Mouse (Mus musculus) E14TG2a.4 (cell line): Measurements from ENCODE around the gene Dnajc9.

Experiments
- H3K27me3 ChIP-seq: 2 replicates; pipeline ENCODE4 v1.6.1; 2014; ENCODE audit warnings: low read length, control low read depth; ENCODE audit not compliant: insufficient read depth
- H3K36me3 ChIP-seq: 2 replicates; pipeline ENCODE4 v1.6.1; 2014; ENCODE audit warnings: low read length, control low read depth; ENCODE audit not compliant: insufficient read depth
- H3K4me1 ChIP-seq: replicated peaks from 2 replicates; pipeline ENCODE4 v1.6.1; 2014; ENCODE audit warnings: low read depth, low read length, control low read depth
- H3K4me3 ChIP-seq: replicated peaks from 2 replicates; pipeline ENCODE4 v1.5.1; 2014; ENCODE audit warnings: mild to moderate bottlenecking, low read length
- H3K9me3 ChIP-seq: 2 replicates; pipeline ENCODE4 v1.6.1; 2014; ENCODE audit warnings: low read length, control low read depth
- CTCF ChIP-seq: conservative IDR thresholded peaks from 2 replicates; pipeline ENCODE4 v1.5.1; 2014; ENCODE audit warnings: low read length
- NANOG ChIP-seq: IDR thresholded peaks from 2 replicates; pipeline ENCODE4 v1.6.1; 2014; ENCODE audit warnings: borderline replicate concordance, low read length, mixed read lengths
- POU5F1 ChIP-seq: IDR thresholded peaks from 2 replicates; pipeline ENCODE4 v1.6.1; 2014; ENCODE audit warnings: low read length, borderline replicate concordance

Dnajc9 gene

DNA sequence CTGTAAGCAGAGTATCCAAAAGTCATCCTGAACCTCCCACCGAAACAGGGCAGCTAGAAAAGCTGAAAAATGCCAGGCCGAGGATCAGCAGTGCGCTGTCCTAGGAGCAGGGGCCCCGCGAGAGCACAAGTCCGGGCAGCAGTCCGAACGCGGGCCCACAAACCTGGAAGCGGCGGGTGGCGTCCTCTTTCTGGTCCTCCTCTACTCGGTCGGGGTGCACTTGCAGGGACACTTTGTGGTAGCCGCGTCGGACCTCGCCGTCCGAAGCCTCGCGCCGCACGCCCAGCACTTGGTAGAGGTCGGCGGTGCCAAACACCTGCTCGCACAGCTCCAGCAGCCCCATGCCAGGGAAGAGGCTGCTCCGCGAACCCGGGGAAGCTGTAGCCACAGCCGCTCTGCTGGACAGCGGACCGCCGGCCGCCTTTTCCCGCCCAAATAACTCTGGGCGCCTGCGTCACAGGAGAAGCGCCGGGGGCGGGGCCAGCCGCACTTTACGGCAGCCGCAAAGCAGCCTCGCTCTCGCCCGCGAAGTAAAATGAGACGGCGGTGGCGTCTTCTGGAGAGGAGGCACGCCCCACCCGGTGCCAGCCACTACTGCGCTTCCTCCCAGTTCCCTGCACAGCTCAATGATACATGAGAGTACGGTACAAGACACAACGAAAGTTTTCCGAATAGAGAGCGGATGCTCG lies at the start of gene Dnajc9:
TSS of gene Dnajc9 (minus strand) at position 470 of the 689 bp plus-strand sequence.
- Histone ChIP-seq H3K9me3 (no peaks in the 10 kb centered on the region), H3K4me1 (peaks cover 53% of the 10 kb centered on the region), H3K27me3 (no peaks in the 10 kb centered on the region), H3K4me3 (peak within 1 kb of the TSS; percentile 93), H3K36me3 (peaks cover 70% of the 10 kb centered on the region)
- TF ChIP-seq POU5F1: no peak

DNA sequence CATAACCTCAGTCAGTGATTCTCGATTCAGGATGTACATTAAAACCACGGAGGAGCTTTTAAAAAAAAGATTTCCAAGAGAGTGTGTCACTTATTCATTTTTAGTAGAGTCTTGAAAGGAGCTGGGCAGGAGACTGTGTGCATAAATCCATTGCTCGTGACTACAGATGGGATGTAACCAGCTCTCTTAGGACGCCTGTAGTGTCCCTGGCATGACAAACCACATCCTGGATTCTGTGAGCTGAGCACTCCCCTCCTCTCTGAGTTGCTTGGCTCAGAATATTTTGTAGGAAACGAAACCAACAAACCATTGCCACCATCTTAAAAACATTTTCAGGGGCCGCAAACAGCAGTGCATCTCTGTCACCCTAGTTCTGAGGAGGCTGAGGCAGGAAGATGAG lies 48.3 kb upstream of the Dnajc9 start:
- no peak overlapping the region for H3K4me3 ChIP-seq
- H3K27me3 ChIP-seq: no peaks in the 10 kb centered on the region
- H3K36me3 ChIP-seq: no peaks in the 10 kb centered on the region
- no peaks in the 10 kb centered on the region for H3K9me3 ChIP-seq
- TF ChIP-seq NANOG (no peak), POU5F1 (no peak), CTCF (no peak)
- H3K4me1 ChIP-seq: no peaks in the 10 kb centered on the region

DNA sequence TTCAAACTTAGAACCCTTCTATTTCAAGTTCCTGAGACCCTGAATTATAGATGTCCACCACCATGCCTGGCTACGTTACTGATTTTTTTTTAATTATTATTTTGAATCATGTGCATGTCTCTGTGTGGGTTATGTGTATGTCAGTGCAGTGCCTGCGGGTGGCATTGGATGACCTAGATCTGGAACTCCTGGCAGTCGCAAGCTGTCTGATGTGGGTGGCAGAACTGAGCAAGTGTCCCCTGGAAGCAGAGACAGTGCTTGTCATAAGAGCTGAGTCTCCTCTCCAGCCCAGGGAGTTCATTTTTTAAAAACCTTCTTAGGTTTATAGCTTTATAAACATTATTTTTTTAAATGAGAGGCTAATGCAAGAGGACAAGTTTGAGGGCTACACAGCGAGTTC lies 43.7 kb upstream of the Dnajc9 start:
- Histone ChIP-seq H3K27me3 (no peaks in the 10 kb centered on the region), H3K4me3 (no peak overlapping the region), H3K4me1 (no peaks in the 10 kb centered on the region), H3K9me3 (peaks cover 28% of the 10 kb centered on the region), H3K36me3 (no peaks in the 10 kb centered on the region)
- TF ChIP-seq POU5F1: no peak

DNA sequence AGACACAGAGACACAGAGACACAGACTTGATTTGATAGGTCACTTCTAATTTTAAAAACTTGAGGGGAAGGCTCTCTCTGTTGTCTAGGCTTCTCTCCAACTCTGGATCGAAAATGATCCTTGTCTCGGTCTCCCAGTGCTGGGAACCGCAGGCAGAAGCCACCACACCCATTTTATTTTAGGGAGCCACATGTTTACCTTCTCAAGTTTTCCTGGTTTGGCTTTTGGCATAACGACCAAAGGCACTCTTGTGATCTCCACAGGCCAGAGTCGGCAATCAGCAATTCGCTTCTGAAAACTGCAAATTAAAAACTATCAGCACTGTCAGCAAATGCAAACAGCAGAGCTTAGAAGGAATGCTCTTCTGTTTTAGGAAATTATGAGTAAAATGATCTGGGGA lies 43.0 kb upstream of the Dnajc9 start:
- H3K27me3 ChIP-seq: no peaks in the 10 kb centered on the region
- TF ChIP-seq CTCF: no peak
- no peak for TF ChIP-seq POU5F1
- TF ChIP-seq NANOG: no peak
- H3K4me1 ChIP-seq: no peaks in the 10 kb centered on the region
- peaks cover 29% of the 10 kb centered on the region for H3K9me3 ChIP-seq
- H3K4me3 ChIP-seq: no peak overlapping the region
- no peaks in the 10 kb centered on the region for H3K36me3 ChIP-seq

DNA sequence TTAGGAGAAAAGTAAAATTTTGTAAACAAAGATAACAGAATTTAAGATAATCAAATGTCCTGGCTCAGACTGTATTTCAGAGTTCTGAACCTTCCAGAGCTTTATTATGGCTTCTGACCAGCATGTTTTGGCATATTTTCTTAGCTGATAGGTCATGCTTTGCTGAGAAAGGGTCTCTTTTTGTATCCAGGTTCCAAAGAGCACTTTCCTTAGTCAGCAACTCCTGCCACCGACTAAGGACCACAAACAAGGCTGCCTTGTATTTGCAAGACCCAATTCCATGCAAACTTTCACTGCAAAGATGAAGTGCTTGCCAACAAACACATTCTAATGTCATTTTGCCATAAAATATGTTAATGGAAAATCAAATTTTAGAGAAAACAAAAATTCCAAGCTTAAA lies 41.1 kb upstream of the Dnajc9 start:
- Histone ChIP-seq H3K36me3 (no peaks in the 10 kb centered on the region), H3K9me3 (peaks cover 29% of the 10 kb centered on the region)

DNA sequence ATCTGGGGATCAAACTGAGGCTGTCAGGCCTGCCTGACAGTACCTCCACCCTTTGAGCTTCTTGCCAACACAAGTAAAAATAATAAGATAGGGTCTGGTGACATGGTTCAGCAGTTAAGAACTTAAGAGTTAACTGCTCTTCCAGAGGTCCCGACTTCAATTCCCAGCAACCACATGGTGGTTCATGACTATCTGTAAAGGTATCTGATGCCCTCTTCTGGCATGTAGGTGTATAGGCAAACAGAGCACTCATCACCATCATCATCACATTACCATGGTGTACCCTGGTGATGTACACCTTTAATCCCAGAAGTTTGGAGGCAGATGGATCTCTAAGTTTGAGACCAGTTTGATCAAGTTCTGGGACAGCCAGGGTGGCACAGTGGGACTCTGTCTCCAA lies 39.9 kb upstream of the Dnajc9 start:
- no peaks in the 10 kb centered on the region for H3K36me3 ChIP-seq
- no peak overlapping the region for H3K4me3 ChIP-seq
- no peaks in the 10 kb centered on the region for H3K4me1 ChIP-seq
- no peaks in the 10 kb centered on the region for H3K27me3 ChIP-seq
- TF ChIP-seq POU5F1 (no peak), CTCF (no peak), NANOG (no peak)
- peaks cover 29% of the 10 kb centered on the region for H3K9me3 ChIP-seq

More for the DNA sequence above, 41.1 kb upstream of the Dnajc9 start:
- Histone ChIP-seq H3K27me3 (no peaks in the 10 kb centered on the region), H3K4me1 (no peaks in the 10 kb centered on the region), H3K4me3 (no peak overlapping the region)
- TF ChIP-seq POU5F1 (no peak), CTCF (no peak), NANOG (no peak)

DNA sequence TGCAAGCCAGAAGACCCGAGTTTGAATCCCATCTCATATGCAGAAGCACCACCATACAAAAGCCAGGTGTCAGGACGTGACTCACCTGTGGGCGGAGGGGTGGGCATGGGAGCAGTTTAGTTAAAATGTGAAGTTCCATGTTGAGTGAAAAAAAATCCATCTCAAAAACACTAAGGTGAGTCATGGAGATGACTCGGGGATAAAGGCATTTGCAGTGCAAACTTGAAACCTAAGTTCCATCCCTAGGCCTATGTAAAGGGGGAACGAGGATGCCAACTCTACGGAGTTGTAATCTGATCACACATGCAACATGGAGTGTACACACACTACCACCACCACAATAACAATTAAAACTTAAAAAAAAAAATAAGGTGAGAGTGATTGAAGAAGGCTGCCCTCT lies 34.3 kb upstream of the Dnajc9 start:
- TF ChIP-seq CTCF (no peak), POU5F1 (no peak), NANOG (no peak)
- no peaks in the 10 kb centered on the region for H3K36me3 ChIP-seq
- no peak overlapping the region for H3K4me3 ChIP-seq
- H3K9me3 ChIP-seq: peaks cover 7% of the 10 kb centered on the region
- H3K4me1 ChIP-seq: no peaks in the 10 kb centered on the region
- H3K27me3 ChIP-seq: no peaks in the 10 kb centered on the region

DNA sequence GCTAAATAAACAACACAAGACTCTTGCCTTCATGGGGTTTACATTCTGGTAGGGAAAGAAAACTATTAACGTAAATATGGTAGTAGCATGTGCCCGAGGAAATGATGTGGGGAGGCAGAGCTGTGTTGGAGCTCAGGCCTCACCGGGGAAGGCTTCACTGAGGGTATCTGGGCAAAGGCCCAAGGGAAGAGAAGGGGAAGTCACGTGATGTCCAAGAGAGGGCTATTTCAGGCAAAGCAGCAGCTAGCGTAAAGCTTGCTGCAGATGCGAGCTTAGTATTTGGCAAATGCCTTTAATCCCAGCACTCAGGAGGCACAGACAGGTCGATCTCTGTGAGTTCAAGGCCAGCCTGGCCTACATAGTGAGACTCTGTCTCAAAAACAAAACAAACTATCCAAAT lies 33.5 kb upstream of the Dnajc9 start:
- Histone ChIP-seq H3K9me3 (no peaks in the 10 kb centered on the region), H3K36me3 (no peaks in the 10 kb centered on the region), H3K4me1 (no peaks in the 10 kb centered on the region), H3K27me3 (no peaks in the 10 kb centered on the region), H3K4me3 (no peak overlapping the region)
- TF ChIP-seq CTCF (no peak), POU5F1 (no peak), NANOG (no peak)

DNA sequence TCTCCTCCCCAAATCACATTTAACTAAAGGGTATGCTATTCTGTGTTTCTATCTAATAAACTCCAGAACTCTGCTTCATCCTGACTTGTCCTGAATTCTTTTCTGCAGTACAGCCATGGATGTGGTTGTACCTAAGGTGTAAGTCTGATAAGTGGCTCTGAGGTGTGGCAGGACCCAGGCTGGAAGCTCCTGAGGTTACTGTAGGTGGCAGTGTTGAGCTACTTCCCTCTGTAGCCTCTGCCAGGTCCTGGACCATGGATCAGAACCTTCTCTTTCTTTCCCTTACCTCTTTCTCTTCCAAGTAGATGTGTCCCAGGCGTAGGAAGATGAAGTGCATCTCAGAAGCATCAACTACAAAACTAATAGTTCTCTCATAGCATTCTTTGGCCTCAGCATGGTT lies 11.4 kb upstream of the Dnajc9 start:
- Histone ChIP-seq H3K27me3 (no peaks in the 10 kb centered on the region), H3K4me1 (peaks cover 15% of the 10 kb centered on the region), H3K4me3 (no peak overlapping the region), H3K36me3 (no peaks in the 10 kb centered on the region), H3K9me3 (no peaks in the 10 kb centered on the region)
- TF ChIP-seq NANOG: no peak
- TF ChIP-seq CTCF: peak; percentile 69
